7 mouse cellular contexts compared by ENCODE assay signal in the genomic region with DNA sequence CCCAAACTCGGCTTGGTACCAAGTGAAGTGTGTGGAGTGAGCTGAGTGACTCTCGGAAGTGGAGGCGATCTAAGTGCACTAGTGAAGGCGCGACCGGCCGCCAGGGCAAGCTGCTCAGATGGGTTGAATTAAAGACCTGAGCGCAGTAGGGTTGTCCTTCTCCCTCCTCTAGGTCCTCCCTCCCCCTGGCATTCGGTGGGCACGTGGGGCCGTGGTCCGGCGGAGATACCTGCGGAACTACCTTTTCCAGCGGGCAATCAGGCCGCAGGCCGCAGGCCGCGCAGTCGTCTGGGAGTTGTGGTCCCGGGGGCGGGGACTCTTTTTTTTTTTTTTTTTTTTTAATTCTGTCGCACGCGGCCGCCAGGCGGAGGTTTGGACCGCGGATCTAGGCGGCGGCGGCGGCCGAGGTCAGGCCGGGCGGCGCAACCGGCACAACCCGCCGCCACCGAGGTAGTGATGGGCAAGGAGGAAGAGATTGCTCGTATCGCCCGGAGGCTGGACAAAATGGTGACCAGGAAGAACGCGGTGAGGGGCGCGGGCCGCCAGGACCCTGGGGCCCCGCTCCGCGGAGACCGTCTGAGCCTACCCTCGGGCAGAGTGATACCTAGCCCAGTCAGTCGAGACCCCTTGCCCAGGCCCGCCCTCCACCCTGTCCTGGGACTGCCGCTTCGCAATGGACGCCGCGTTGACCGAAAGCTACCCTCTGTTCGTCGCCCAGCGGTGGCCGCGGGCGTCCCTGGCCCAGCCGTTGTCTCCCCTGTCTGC. TPM values are rescaled to one million over a fixed set of nuclear protein-coding genes. Genes with fewer than 3 reads are reported as not detected.
DNase-seq lines count a peak whose midpoint lies in the region; ATAC-seq lines count a peak whose summit lies in the region.

Gene Tcea2, plus strand, starts transcription at position 360 of the 765 bp plus-strand sequence.

- intact Hi-C loops in gastrocnemius, postnatal 14 days (cut with DNase I; ENCODE audit: low total_unique reads): no loop called here
- intact Hi-C loops in left cerebral cortex, postnatal 25 days (cut with DNase I): loop anchor here (2.0 to 10.0 kb wide), 3 partner anchors 21 to 155 kb away; partner anchors contain the start of gene Dnajc5

- peak; percentile 66 for ATAC-seq in inflammation-experienced regulatory T-cells, adult 6 months
- peak; percentile 45 for ATAC-seq in megakaryocyte-erythroid progenitor cell, adult 5-6 weeks (replicated peaks; ENCODE audit: low FRiP score, low TSS enrichment, poor library complexity, severe bottlenecking)

- peak; percentile 81 for DNase-seq in adipocyte (ENCODE audit: low spot score)
- peak; percentile 58 to 68 for DNase-seq in cerebellum, postnatal 4 days (ENCODE audit: low spot score in 2 of 2)
- peak; percentile 68 for DNase-seq in gastrocnemius, postnatal 14 days
- DNase-seq in left cerebral cortex, postnatal 25 days (ENCODE audit: low spot score in 2 of 2): peak; percentile 77 to 78
- peak; percentile 69 for DNase-seq in right cerebral cortex, postnatal 4 days

RNA-seq across cellular contexts. Expression of gene Tcea2, which starts in this region (rescaled TPM):
- total RNA-seq in gastrocnemius, postnatal 14 days (2021): 1 to 10 TPM; 4.2 to 6.0 TPM
- 10 to 100 TPM in 2 of 3 experiments, 1 to 10 TPM in 1; 6.4 to 19.9 (median 17.5) TPM for polyA plus RNA-seq in inflammation-experienced regulatory T-cells, adult 6 months (2017; shearing (Covaris generic))
- 10 to 100 TPM; 61.9 to 63.3 TPM for total RNA-seq in left cerebral cortex, postnatal 25 days (2021)
- 8.2 and 9.0 TPM in 2 replicates for total RNA-seq in megakaryocyte-erythroid progenitor cell, adult 5-6 weeks (2014; fragmentation: Nextera tagmentation)
- 3.4 and 4.5 TPM in 2 replicates for total RNA-seq in megakaryocyte-erythroid progenitor cell, adult 5-6 weeks (2017)

Comparison
In these comparisons a context has a peak if more than half of its experiments do, and no peak if none do; other contexts are left out.
1. Peak in every context shown above with its lines: DNase-seq and ATAC-seq.
2. RNA of gene Tcea2 (total RNA-seq): 61.9 to 63.3 TPM in left cerebral cortex, postnatal 25 days; 3.4 to 9.0 TPM in megakaryocyte-erythroid progenitor cell, adult 5-6 weeks and 4.2 to 6.0 TPM in gastrocnemius, postnatal 14 days; every median in the first group is over 4 times any median in the second.